8 mouse cellular contexts compared by ENCODE assay signal in genomic region chr11:20112006-20112740, GRCm38 (mm10). TPM values are rescaled to one million over a fixed set of nuclear protein-coding genes. Genes with fewer than 3 reads are reported as not detected.
A peak's percentile ranks its signal among the peaks of the same experiment; 100 is the strongest.
DNase-seq lines count a peak whose midpoint lies in the region; ATAC-seq and TF ChIP-seq lines count a peak whose summit lies in the region.

No protein-coding gene starts in this region.

- no peaks in the 10 kb centered on the region for H3K9me3 ChIP-seq in lung, embryonic 15.5 days

- H3K9ac ChIP-seq in lung, embryonic 15.5 days: peak overlapping the region; percentile 62

- peak; percentile 71 for ATAC-seq in frontal cortex, adult (ENCODE audit: low TSS enrichment)
- peak; percentile 83 for ATAC-seq in hematopoietic stem cell, adult 5-6 weeks (replicated peaks in 1 of 2; ENCODE audit: insufficient read depth in 1 of 2, low FRiP score in 2 of 2, low TSS enrichment in 1 of 2, low read depth in 1 of 2, poor library complexity in 2 of 2, severe bottlenecking in 2 of 2)
- peak; percentile 68 for ATAC-seq in lung, embryonic 15.5 days (ENCODE audit: borderline replicate concordance, extremely low read depth, low FRiP score, low TSS enrichment)

- H3K27me3 ChIP-seq in cerebellum, adult 2 months (ENCODE audit: control insufficient read depth, insufficient read depth, low read length): no peaks in the 10 kb centered on the region
- no peaks in the 10 kb centered on the region for H3K27me3 ChIP-seq in lung, embryonic 15.5 days

- peak overlapping the region; percentile 56 for H3K4me2 ChIP-seq in lung, embryonic 15.5 days

- peaks cover 3% of the 10 kb centered on the region; the same call in 1 of the 2 replicates for H3K4me1 ChIP-seq in cerebellum, adult 2 months (ENCODE audit: control insufficient read depth, insufficient read depth, low read length)
- H3K4me1 ChIP-seq in lung, embryonic 15.5 days: peaks cover 14% of the 10 kb centered on the region
- peaks cover 6% of the 10 kb centered on the region; the same call in 1 of the 2 replicates for H3K4me1 ChIP-seq in olfactory bulb, adult 2 months (ENCODE audit: control insufficient read depth, insufficient read depth, low read length)

- peak overlapping the region; percentile 60 for H3K27ac ChIP-seq in cerebellum, adult 2 months (ENCODE audit: insufficient read depth, low read length)
- peak overlapping the region; percentile 90 for H3K27ac ChIP-seq in lung, embryonic 15.5 days
- peak overlapping the region; percentile 82 for H3K27ac ChIP-seq in olfactory bulb, adult 2 months (ENCODE audit: insufficient read depth, low read depth, low read length)

- peak overlapping the region; percentile 85 for H3K4me3 ChIP-seq in cerebellum, adult 2 months (replicated peaks; ENCODE audit: insufficient read depth, low read depth, low read length)
- H3K4me3 ChIP-seq in lung, embryonic 15.5 days: peak overlapping the region; percentile 69
- peak overlapping the region; percentile 95 for H3K4me3 ChIP-seq in olfactory bulb, adult 2 months (ENCODE audit: insufficient read depth, low read depth, low read length)

- peaks cover 7% of the 10 kb centered on the region for H3K36me3 ChIP-seq in lung, embryonic 15.5 days

- TF ChIP-seq POLR2A in cerebellum, adult 2 months (IDR thresholded peaks at IDR 0.05; ENCODE audit: borderline replicate concordance, insufficient read depth, low read length): no peak
- no peak for TF ChIP-seq POLR2A in olfactory bulb, adult 2 months (IDR thresholded peaks at IDR 0.05; ENCODE audit: insufficient read depth, low read depth, low read length)

- DNase-seq in Muller cell, postnatal 12 days (ENCODE audit: inconsistent ontology term): peak; percentile 89
- DNase-seq in cerebellum, adult 2 months: peak; percentile 75 to 79
- peak; percentile 55 to 61 for DNase-seq in layer of hippocampus, adult 8-10 months (ENCODE audit: low spot score in 2 of 2)
- peak; percentile 86 for DNase-seq in thymus, postnatal 0 days (ENCODE audit: low spot score)

- WGBS in cerebellum, adult 2 months: under 1% methylated on average over 50 of the region's 50 CpGs
- under 1% methylated on average over 49 of the region's 50 CpGs for WGBS in lung, embryonic 15.5 days
- WGBS in olfactory bulb, adult 2 months: under 1% methylated on average over 48 of the region's 50 CpGs

- no peak for TF ChIP-seq CTCF in cerebellum, adult 2 months (IDR thresholded peaks at IDR 0.05; ENCODE audit: borderline replicate concordance, insufficient read depth, low read depth, low read length)
- no peak for TF ChIP-seq CTCF in olfactory bulb, adult 2 months (IDR thresholded peaks at IDR 0.05; ENCODE audit: insufficient read depth, low read depth, low read length)

RNA-seq across cellular contexts. Expression of gene Actr2, which starts 0.5 kb away (rescaled TPM):
- polyA plus RNA-seq in cerebellum, adult 2 months (2012; rRNA removed): 105 and 107 TPM in 2 replicates
- total RNA-seq in hematopoietic stem cell, adult 5-6 weeks (2017): 208 and 251 TPM in 2 replicates
- 100 to 1,000 TPM; 314 to 356 (median 343) TPM for total RNA-seq in layer of hippocampus, adult 8-10 months (2022)
- polyA plus RNA-seq in lung, embryonic 15.5 days (2015; fragmentation: Nextera tagmentation; extraction: Ambion mirVana): 120 and 121 TPM in 2 replicates
- polyA plus RNA-seq in olfactory bulb, adult 2 months (2012; ENCODE audit: insufficient read depth, insufficient read length, low replicate concordance, missing spikeins): 126 and 335 TPM in 2 replicates
- 165 and 185 TPM in 2 replicates for polyA plus RNA-seq in thymus, postnatal 0 days (2015; fragmentation: Nextera tagmentation; extraction: Ambion mirVana)

Comparison
In these comparisons a context has a peak if more than half of its experiments do, and no peak if none do; other contexts are left out.
1. Peak in every context shown above with its lines: DNase-seq, ATAC-seq, H3K4me3 ChIP-seq and H3K27ac ChIP-seq.